ENCODE assay signal across 29 mouse cellular contexts in the genomic region with DNA sequence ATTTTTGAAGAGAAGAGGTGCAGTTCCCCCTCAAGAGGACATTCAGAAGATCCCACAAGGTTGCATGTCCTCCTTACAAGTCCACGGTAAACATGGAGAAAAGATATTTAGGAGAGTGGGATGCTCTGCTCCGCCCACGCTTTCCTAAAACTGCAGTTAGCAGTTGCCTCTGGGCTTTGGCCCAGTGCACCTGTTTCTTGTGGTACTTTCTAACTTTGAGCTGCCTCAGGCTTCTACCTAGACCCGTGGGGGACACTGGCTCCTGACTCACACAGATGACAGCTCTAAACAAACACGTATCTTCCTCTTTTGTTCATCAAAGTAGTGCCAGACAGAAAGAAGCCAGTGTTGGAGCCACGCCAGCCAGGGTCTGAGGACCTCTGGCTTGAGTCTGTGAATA. TPM values are rescaled to one million over a fixed set of nuclear protein-coding genes. Genes with fewer than 3 reads are reported as not detected.
DNase-seq lines count a peak whose midpoint lies in the region; ATAC-seq and TF ChIP-seq lines count a peak whose summit lies in the region.
"Had no signal": no experiment of that assay in that cellular context is flagged by ENCODE, and none has a peak within 500 bp of the region (broad histone marks: within the 10 kb centered on the region; RNA-seq: fewer than 3 reads in every experiment).

No protein-coding gene starts in this region.

- H3ac ChIP-seq in myocyte (ENCODE audit: control insufficient read depth, insufficient read length), result no peak overlapping the region

- H3K9ac ChIP-seq in lung, embryonic 14.5 days, result no peak overlapping the region
- no peak overlapping the region for H3K9ac ChIP-seq in lung, postnatal 0 days (replicated peaks; ENCODE audit: low read depth)
- H3K9ac ChIP-seq in MEL (ENCODE audit: control insufficient read depth, low read depth, low read length, poor library complexity, severe bottlenecking), result no peak overlapping the region
- H3K9ac ChIP-seq: forebrain, embryonic 13.5 days; heart, embryonic 13.5 days; hindbrain, embryonic 12.5 days; hindbrain, embryonic 15.5 days had no signal

- 63% methylated on average over 6 of the region's 6 CpGs for WGBS in lung, embryonic 14.5 days
- 61% methylated on average over 6 of the region's 6 CpGs for WGBS in lung, postnatal 0 days

- no peak for TF ChIP-seq RAD21 in MEL (IDR thresholded peaks at IDR 0.05; ENCODE audit: low read depth, low read length)

- H3K4me1 ChIP-seq in lung, embryonic 14.5 days (ENCODE audit: insufficient read depth), result no peaks in the 10 kb centered on the region
- no peaks in the 10 kb centered on the region for H3K4me1 ChIP-seq in lung, postnatal 0 days (ENCODE audit: insufficient read depth, low read depth, low read length)
- H3K4me1 ChIP-seq in MEL (ENCODE audit: control insufficient read depth in 1 of 2, insufficient read depth in 2 of 2, low read length in 2 of 2), result no peaks in the 10 kb centered on the region
- H3K4me1 ChIP-seq: forebrain, embryonic 10.5 days had no signal

- H3K27me3 ChIP-seq in lung, embryonic 14.5 days (ENCODE audit: insufficient read depth, low read length), result no peaks in the 10 kb centered on the region
- no peaks in the 10 kb centered on the region for H3K27me3 ChIP-seq in lung, postnatal 0 days (replicated peaks; ENCODE audit: insufficient read depth, low read length)
- H3K27me3 ChIP-seq in MEL (ENCODE audit: control insufficient read depth in 1 of 2, insufficient read depth in 2 of 2, low read length in 2 of 2) (no peaks in the 10 kb centered on the region), myocyte (ENCODE audit: control insufficient read depth, insufficient read depth, insufficient read length) (no peaks in the 10 kb centered on the region)
- H3K27me3 ChIP-seq: heart, embryonic 13.5 days had no signal

- intact Hi-C loops in left cerebral cortex, postnatal 36 days (cut with DNase I), result no loop called here

- TF ChIP-seq EP300 in lung, postnatal 0 days (IDR thresholded peaks at IDR 0.05), result no peak
- TF ChIP-seq EP300 in MEL (IDR thresholded peaks at IDR 0.05; ENCODE audit: low read depth in 1 of 2, low read length in 2 of 2), result no peak

- TF ChIP-seq POLR2A in MEL (IDR thresholded peaks at IDR 0.05; ENCODE audit: control insufficient read depth in 1 of 2, insufficient read depth in 1 of 2, low read depth in 1 of 2, low read length in 2 of 2, poor library complexity in 1 of 2) (no peak), myocyte (IDR thresholded peaks at IDR 0.05; ENCODE audit: insufficient read length, low read depth) (no peak)

- H3K79me2 ChIP-seq in MEL (ENCODE audit: control insufficient read depth, insufficient read depth, low read length, poor library complexity) (no peaks in the 10 kb centered on the region), myocyte (ENCODE audit: control insufficient read depth, insufficient read depth) (no peaks in the 10 kb centered on the region)

- no peaks in the 10 kb centered on the region for H3K9me3 ChIP-seq in lung, embryonic 14.5 days (ENCODE audit: low read depth, low read length)
- H3K9me3 ChIP-seq in lung, postnatal 0 days (ENCODE audit: low read length), result no peaks in the 10 kb centered on the region
- no peaks in the 10 kb centered on the region for H3K9me3 ChIP-seq in MEL (replicated peaks; ENCODE audit: insufficient read depth, low read length)
- H3K9me3 ChIP-seq: forebrain, embryonic 10.5 days; forebrain, embryonic 13.5 days; heart, embryonic 10.5 days; heart, embryonic 13.5 days; hindbrain, embryonic 12.5 days; hindbrain, embryonic 15.5 days had no signal

- no peak for TF ChIP-seq CTCF in lung, embryonic 14.5 days (IDR thresholded peaks at IDR 0.05; ENCODE audit: low read depth)
- TF ChIP-seq CTCF in lung, postnatal 0 days (IDR thresholded peaks at IDR 0.05), result no peak
- TF ChIP-seq CTCF in MEL (IDR thresholded peaks at IDR 0.05 in 2 of 3, conservative IDR thresholded peaks at IDR 0.05 in 1 of 3; ENCODE audit: control insufficient read depth in 1 of 3, insufficient read depth in 1 of 3, low read depth in 2 of 3, low read length in 3 of 3, poor library complexity in 1 of 3, severe bottlenecking in 1 of 3), result no peak

- DNase-seq in lung, embryonic 14.5 days, result peak; percentile 20
- no peak for DNase-seq in lung, postnatal 0 days (ENCODE audit: low spot score)
- peak; percentile 33 for DNase-seq in MEL (ENCODE audit: low read depth, low spot score)
- no peak for DNase-seq in adrenal gland, adult 2 months
- DNase-seq in left cerebral cortex, postnatal 36 days (ENCODE audit: low spot score in 2 of 2), result no peak
- DNase-seq: adrenal gland, postnatal 10 days; adrenal gland, postnatal 36 days; cerebellum, adult 11 months; cerebellum, adult 8-10 months; cerebellum, postnatal 36 days; gastrocnemius, postnatal 25 days; heart, adult 2 months; heart, postnatal 14 days had no signal

- H3K4me3 ChIP-seq in lung, embryonic 14.5 days (ENCODE audit: low read depth, low read length), result no peak overlapping the region
- H3K4me3 ChIP-seq in lung, postnatal 0 days (ENCODE audit: low read depth, low read length), result no peak overlapping the region
- H3K4me3 ChIP-seq in MEL (ENCODE audit: control insufficient read depth in 1 of 2, insufficient read depth in 1 of 2, low read depth in 2 of 2, low read length in 2 of 2) (no peak overlapping the region), myocyte (no peak overlapping the region)
- H3K4me3 ChIP-seq: forebrain, embryonic 10.5 days; forebrain, embryonic 13.5 days; heart, adult 2 months; heart, embryonic 10.5 days; heart, embryonic 13.5 days; hindbrain, embryonic 12.5 days; hindbrain, embryonic 15.5 days had no signal

- no peak overlapping the region for H3K27ac ChIP-seq in lung, embryonic 14.5 days (ENCODE audit: low read depth)
- H3K27ac ChIP-seq in lung, postnatal 0 days (ENCODE audit: low read length), result no peak overlapping the region
- H3K27ac ChIP-seq in MEL (ENCODE audit: control insufficient read depth, low read depth, low read length), result no peak overlapping the region
- H3K27ac ChIP-seq: forebrain, embryonic 10.5 days; forebrain, embryonic 13.5 days; heart, adult 2 months; heart, embryonic 10.5 days; heart, embryonic 13.5 days; hindbrain, embryonic 12.5 days; hindbrain, embryonic 15.5 days had no signal

- peaks cover 32% of the 10 kb centered on the region; the same call in 1 of the 2 replicates for H3K36me3 ChIP-seq in lung, embryonic 14.5 days (ENCODE audit: insufficient read depth)
- H3K36me3 ChIP-seq in lung, postnatal 0 days (ENCODE audit: insufficient read depth, low read length), result peaks cover 30% of the 10 kb centered on the region
- H3K36me3 ChIP-seq in MEL (ENCODE audit: control insufficient read depth in 1 of 2, insufficient read depth in 2 of 2, low read length in 2 of 2) (no peaks in the 10 kb centered on the region), myocyte (ENCODE audit: control insufficient read depth, insufficient read depth) (no peaks in the 10 kb centered on the region)
- H3K36me3 ChIP-seq: forebrain, embryonic 10.5 days; hindbrain, embryonic 12.5 days; hindbrain, embryonic 15.5 days had no signal

- no peak overlapping the region for H3K4me2 ChIP-seq in lung, embryonic 14.5 days
- no peak overlapping the region for H3K4me2 ChIP-seq in lung, postnatal 0 days (replicated peaks; ENCODE audit: low read depth, low read length)
- H3K4me2 ChIP-seq in myocyte (ENCODE audit: low read depth), result no peak overlapping the region
- H3K4me2 ChIP-seq: forebrain, embryonic 13.5 days; heart, embryonic 13.5 days; hindbrain, embryonic 12.5 days; hindbrain, embryonic 15.5 days had no signal

- no peak for ATAC-seq in lung, embryonic 14.5 days (ENCODE audit: insufficient read depth)
- no peak for ATAC-seq in lung, postnatal 0 days
- peak; percentile 26; the same call in 1 of the 2 replicates for ATAC-seq in granulocyte monocyte progenitor cell, adult 5-6 weeks (replicated peaks; ENCODE audit: poor library complexity, severe bottlenecking)
- ATAC-seq in monocyte, adult 5-6 weeks (replicated peaks; ENCODE audit: insufficient number of reproducible peaks, low FRiP score, low TSS enrichment, poor library complexity, severe bottlenecking), result no peak
- ATAC-seq: activated CD4-positive, CD25-positive, alpha-beta regulatory T cell, adult 4 months; CD4-positive, CD25-positive, alpha-beta regulatory T cell, adult 4 months; forebrain, embryonic 13.5 days; forebrain, embryonic 16.5 days had no signal

TF ChIP-seq in MEL, 35 proteins besides CTCF, POLR2A, EP300 and RAD21 (continues in another document):
- TF ChIP-seq MYC (IDR thresholded peaks at IDR 0.05; ENCODE audit: low read depth, low read length) (no peak), JUND (IDR thresholded peaks at IDR 0.05; ENCODE audit: low read depth, low read length) (no peak), POLR2AphosphoS5 (IDR thresholded peaks at IDR 0.05; ENCODE audit: borderline replicate concordance, low read depth, low read length) (no peak), HCFC1 (IDR thresholded peaks at IDR 0.05; ENCODE audit: low read depth, low read length) (no peak), NRF1 (IDR thresholded peaks at IDR 0.05; ENCODE audit: insufficient read depth, low read depth, low read length, poor library complexity, severe bottlenecking) (no peak), MYB (IDR thresholded peaks at IDR 0.05; ENCODE audit: low read depth, low read length) (no peak)

TF ChIP-seq in myocyte, 11 proteins besides CTCF, POLR2A, EP300 and RAD21:
- TF ChIP-seq MYOD1 (IDR thresholded peaks at IDR 0.05; ENCODE audit: control insufficient read depth in 1 of 3, insufficient read length in 2 of 3, low read depth in 2 of 3) (peak in 2 of 3 experiments; percentile 35 to 57), E2F4 (IDR thresholded peaks at IDR 0.05; ENCODE audit: insufficient read depth) (no peak)

RNA-seq across cellular contexts. Expression of gene Nkx6-2, which starts 16.6 kb away (rescaled TPM):
- polyA plus RNA-seq in lung, embryonic 14.5 days (2014; fragmentation: Nextera tagmentation; extraction: Ambion mirVana), result not detected in 2 replicates
- polyA plus RNA-seq in lung, postnatal 0 days (2015; fragmentation: Nextera tagmentation; extraction: Ambion mirVana), result 0.08 and 0.10 TPM in 2 replicates
- 0.12 TPM in 1 of 2 replicates, not detected in the other for total RNA-seq in MEL (2012; rRNA removed)
- not detected for polyA plus RNA-seq in MEL (2012; ENCODE audit: insufficient read depth in 1 of 2, insufficient read length in 2 of 2, low read depth in 1 of 2, low replicate concordance in 2 of 2, missing spikeins in 1 of 2)
- not detected in 2 replicates for total RNA-seq in granulocyte monocyte progenitor cell, adult 5-6 weeks (2014; fragmentation: Nextera tagmentation)
- not detected in 2 replicates for total RNA-seq in granulocyte monocyte progenitor cell, adult 5-6 weeks (2017)
- polyA plus RNA-seq in myocyte (2012; fragmentation: generic; extraction: Trizol), result not detected
- not detected for total RNA-seq in adrenal gland, adult 2 months (2021)
- 0.24 and 0.56 TPM in 2 replicates for polyA plus RNA-seq in adrenal gland, adult 2 months (2012; rRNA removed)
- not detected in 3 replicates for total RNA-seq in monocyte, adult 5-6 weeks (2017)
- 10 to 100 TPM in 1 of 2 experiments, 1 to 10 TPM in 1; 8.5 to 11.3 TPM for total RNA-seq in left cerebral cortex, postnatal 36 days (2021)
- total RNA-seq: adrenal gland, postnatal 10 days; adrenal gland, postnatal 36 days; gastrocnemius, adult 8-10 months; gastrocnemius, postnatal 25 days; hematopoietic stem cell, adult 5-6 weeks had no signal
- polyA plus RNA-seq: activated CD4-positive, CD25-positive, alpha-beta regulatory T cell, adult 4 months; CD4-positive, CD25-positive, alpha-beta regulatory T cell, adult 4 months; embryonic facial prominence, embryonic 14.5 days; gonadal fat pad, adult 2 months had no signal

Comparison
In these comparisons a context has a peak if more than half of its experiments do, and no peak if none do; other contexts are left out.
1. DNase-seq: peak in lung, embryonic 14.5 days (single experiment) and MEL (single experiment); none in lung, postnatal 0 days (single experiment), adrenal gland, adult 2 months (single experiment) and left cerebral cortex, postnatal 36 days (0 of 2).